Mouse (Mus musculus): ENCODE results near the gene Tm9sf2. TPM values are rescaled to one million over a fixed set of nuclear protein-coding genes. Genes with fewer than 3 reads are reported as not detected.

The Tm9sf2 gene
- total RNA-seq (2014; fragmentation: Nextera tagmentation) (76.0 and 81.2 TPM in 2 replicates), total RNA-seq (2017) (162 and 173 TPM in 2 replicates), polyA plus RNA-seq (2012) (131 and 189 TPM in 2 replicates)

DNA sequence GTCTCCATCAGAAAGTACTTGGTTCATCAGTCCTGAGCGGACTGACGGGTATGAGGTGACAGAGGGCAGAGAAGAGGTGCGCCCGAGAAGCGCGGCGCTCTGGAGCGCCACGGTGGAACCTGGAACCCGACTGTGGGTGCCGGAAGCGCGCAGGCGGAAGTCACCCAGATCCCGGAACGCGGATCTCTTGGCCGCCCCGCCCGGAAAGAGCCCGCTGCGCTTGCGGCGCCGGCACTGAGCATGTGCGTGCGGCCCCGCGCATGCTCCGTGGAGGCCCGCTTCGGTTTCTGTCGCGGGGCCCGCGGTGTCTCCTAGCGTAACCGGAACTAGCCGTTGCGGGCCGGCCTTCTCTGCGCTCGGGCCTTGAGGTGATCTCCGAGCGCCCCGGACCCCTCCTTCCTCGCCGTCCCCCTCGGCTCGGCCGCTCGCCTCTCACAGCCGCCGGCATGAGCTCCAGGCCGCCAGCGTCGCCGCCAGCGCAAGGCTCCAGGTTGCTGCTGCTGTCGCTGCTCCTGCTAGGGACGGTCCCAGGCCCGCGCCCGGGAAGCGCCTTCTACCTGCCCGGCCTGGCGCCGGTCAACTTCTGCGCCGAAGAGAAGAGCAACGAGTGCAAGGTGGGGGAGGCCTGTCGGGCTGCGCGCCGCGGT is at the start of gene Tm9sf2:
Gene Tm9sf2 (plus strand): TSS at position 217 of the 647 bp plus-strand sequence.
- Histone ChIP-seq H3K36me3 (replicated peaks) (peaks cover 32% of the 10 kb centered on the region), H3K9me3 (replicated peaks) (no peaks in the 10 kb centered on the region; the same call in 1 of the 2 replicates), H3K4me1 (ENCODE audit: insufficient read depth, low read depth, low read length) (peaks cover 55% of the 10 kb centered on the region), H3K27me3 (ENCODE audit: insufficient read depth, low read length) (no peaks in the 10 kb centered on the region), H3K4me3 (ENCODE audit: low read depth, low read length) (peak within 1 kb of the TSS; percentile 84)
- peak; percentile 95 for DNase-seq (ENCODE audit: low spot score)
- no peak for TF ChIP-seq TAL1 (conservative IDR thresholded peaks at IDR 0.05; ENCODE audit: low read depth, low read length)
- TF ChIP-seq POLR2AphosphoS5 (IDR thresholded peaks at IDR 0.05; ENCODE audit: insufficient replicate concordance, low read depth, low read length): no peak
- no peak for TF ChIP-seq GATA2 (IDR thresholded peaks at IDR 0.05; ENCODE audit: borderline replicate concordance, low read depth, low read length)
- TF ChIP-seq GATA1 (IDR thresholded peaks at IDR 0.05; ENCODE audit: borderline replicate concordance, low read length): no peak
- TF ChIP-seq CTCF (IDR thresholded peaks at IDR 0.05; ENCODE audit: low read depth, low read length): no peak
- peak; percentile 61 for ATAC-seq (ENCODE audit: extremely low read depth, insufficient number of reproducible peaks, low FRiP score, poor library complexity, severe bottlenecking)

DNA sequence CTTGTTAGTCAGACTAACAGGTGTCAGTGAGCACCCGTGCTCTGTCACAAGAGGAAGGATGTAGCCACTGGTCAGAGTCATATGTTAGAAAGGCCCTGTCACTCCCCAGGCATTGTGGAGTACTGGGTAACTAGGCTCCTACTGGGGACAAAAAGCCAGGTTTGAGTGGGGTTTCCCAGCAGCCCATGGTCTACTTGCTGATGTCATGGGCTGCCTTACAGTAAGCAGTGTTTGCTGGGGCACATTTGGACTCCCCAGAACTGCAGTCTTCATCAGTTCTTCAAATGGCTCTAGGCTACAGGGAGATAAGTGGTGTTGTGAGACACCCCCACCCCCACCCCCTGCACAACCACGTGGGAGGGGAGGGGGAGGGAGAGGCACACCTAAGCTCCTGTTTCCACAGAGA is 48.9 kb upstream of the Tm9sf2 start:
- no peak for TF ChIP-seq GATA2 (IDR thresholded peaks at IDR 0.05; ENCODE audit: borderline replicate concordance, low read depth, low read length)
- no peak for TF ChIP-seq GATA1 (IDR thresholded peaks at IDR 0.05; ENCODE audit: borderline replicate concordance, low read length)
- TF ChIP-seq POLR2AphosphoS5 (IDR thresholded peaks at IDR 0.05; ENCODE audit: insufficient replicate concordance, low read depth, low read length): no peak
- TF ChIP-seq CTCF (IDR thresholded peaks at IDR 0.05; ENCODE audit: low read depth, low read length): no peak
- no peak for TF ChIP-seq TAL1 (conservative IDR thresholded peaks at IDR 0.05; ENCODE audit: low read depth, low read length)
- peak; percentile 12; the same call in 1 of the 2 replicates for ATAC-seq (ENCODE audit: extremely low read depth, insufficient number of reproducible peaks, low FRiP score, poor library complexity, severe bottlenecking)

GRCm38 (mm10) chr14:122060642-122061041 is 46.2 kb upstream of the Tm9sf2 start:
- peaks cover 48% of the 10 kb centered on the region for H3K4me1 ChIP-seq (ENCODE audit: insufficient read depth, low read depth, low read length)

More for the DNA sequence above, 48.9 kb upstream of the Tm9sf2 start:
- H3K4me3 ChIP-seq (ENCODE audit: low read depth, low read length): peak overlapping the region; percentile 13; the same call in 1 of the 2 replicates
- H3K36me3 ChIP-seq (replicated peaks): peaks cover 2% of the 10 kb centered on the region
- H3K4me1 ChIP-seq (ENCODE audit: insufficient read depth, low read depth, low read length): peaks cover 49% of the 10 kb centered on the region
- H3K27me3 ChIP-seq (ENCODE audit: insufficient read depth, low read length): peaks cover 26% of the 10 kb centered on the region
- H3K9me3 ChIP-seq (replicated peaks): no peaks in the 10 kb centered on the region
- DNase-seq (ENCODE audit: low spot score): no peak

DNA sequence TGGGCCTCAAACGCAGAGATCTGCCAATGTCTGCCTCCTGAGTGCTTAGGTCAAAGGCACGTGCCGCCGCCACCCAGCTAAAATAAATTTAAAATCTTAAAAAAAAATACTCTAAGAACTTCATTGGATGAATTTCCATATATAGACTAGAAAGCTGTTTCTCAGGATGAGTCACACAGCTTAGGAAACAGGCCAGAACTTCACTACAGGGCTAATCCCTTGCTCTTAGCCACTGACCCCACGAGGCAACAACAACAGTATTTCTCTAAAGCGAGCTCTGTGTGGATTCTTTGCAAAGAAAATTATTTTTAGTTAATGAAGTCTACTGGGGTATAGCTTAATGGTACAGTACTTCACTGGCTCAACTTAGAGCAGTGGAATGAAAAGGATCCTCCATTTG is 45.5 kb upstream of the Tm9sf2 start:
- DNase-seq (ENCODE audit: low spot score): no peak
- H3K4me1 ChIP-seq (ENCODE audit: insufficient read depth, low read depth, low read length): peaks cover 53% of the 10 kb centered on the region
- no peaks in the 10 kb centered on the region for H3K36me3 ChIP-seq (replicated peaks)
- peaks cover 23% of the 10 kb centered on the region for H3K27me3 ChIP-seq (ENCODE audit: insufficient read depth, low read length)
- H3K4me3 ChIP-seq (ENCODE audit: low read depth, low read length): no peak overlapping the region
- TF ChIP-seq GATA1 (IDR thresholded peaks at IDR 0.05; ENCODE audit: borderline replicate concordance, low read length) (no peak), CTCF (IDR thresholded peaks at IDR 0.05; ENCODE audit: low read depth, low read length) (no peak), TAL1 (conservative IDR thresholded peaks at IDR 0.05; ENCODE audit: low read depth, low read length) (no peak), GATA2 (IDR thresholded peaks at IDR 0.05; ENCODE audit: borderline replicate concordance, low read depth, low read length) (no peak), POLR2AphosphoS5 (IDR thresholded peaks at IDR 0.05; ENCODE audit: insufficient replicate concordance, low read depth, low read length) (no peak)
- ATAC-seq (ENCODE audit: extremely low read depth, insufficient number of reproducible peaks, low FRiP score, poor library complexity, severe bottlenecking): no peak
- H3K9me3 ChIP-seq (replicated peaks): no peaks in the 10 kb centered on the region

More at GRCm38 (mm10) chr14:122060642-122061041, 46.2 kb upstream of the Tm9sf2 start:
- TF ChIP-seq GATA1 (IDR thresholded peaks at IDR 0.05; ENCODE audit: borderline replicate concordance, low read length) (no peak), CTCF (IDR thresholded peaks at IDR 0.05; ENCODE audit: low read depth, low read length) (peak; percentile 99)
- peak; percentile 75 for ATAC-seq (ENCODE audit: extremely low read depth, insufficient number of reproducible peaks, low FRiP score, poor library complexity, severe bottlenecking)
- Histone ChIP-seq H3K36me3 (replicated peaks) (no peaks in the 10 kb centered on the region), H3K27me3 (ENCODE audit: insufficient read depth, low read length) (peaks cover 26% of the 10 kb centered on the region), H3K4me3 (ENCODE audit: low read depth, low read length) (no peak overlapping the region), H3K9me3 (replicated peaks) (no peaks in the 10 kb centered on the region)
- DNase-seq (ENCODE audit: low spot score): peak; percentile 73

DNA sequence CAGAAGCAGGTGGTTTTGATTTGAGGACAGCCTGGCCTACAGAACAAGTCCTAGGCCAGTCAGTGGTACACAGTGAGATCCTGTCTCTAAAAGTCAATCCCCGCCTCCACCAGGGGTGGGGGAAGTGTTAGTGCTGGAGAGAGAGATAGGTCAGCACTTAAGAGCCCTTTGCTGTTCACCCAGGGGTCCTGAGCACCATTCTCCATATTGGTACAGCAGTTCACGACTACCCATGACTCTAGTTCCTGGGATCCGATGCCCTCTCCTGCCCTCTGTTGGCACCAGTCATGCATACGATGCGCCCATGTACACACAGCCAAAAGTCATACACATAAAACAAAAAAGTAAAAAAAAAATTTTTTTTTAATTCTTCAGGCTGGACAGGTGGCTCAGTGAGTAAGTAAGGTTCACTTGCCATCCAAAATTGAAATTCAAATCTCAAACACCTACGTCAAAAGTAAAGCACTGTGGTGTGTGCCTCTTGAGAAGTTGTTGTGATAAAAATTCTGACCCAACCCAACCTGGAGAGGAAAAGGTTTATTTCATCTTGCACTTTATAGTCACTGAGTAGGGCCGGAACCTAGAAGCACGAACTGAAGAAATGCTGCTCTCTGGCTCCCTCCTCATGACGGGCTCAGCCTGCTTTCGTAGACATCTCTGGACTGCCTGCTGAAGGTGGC is 44.3 kb upstream of the Tm9sf2 start:
- DNase-seq (ENCODE audit: low spot score) (no peak), ATAC-seq (ENCODE audit: extremely low read depth, insufficient number of reproducible peaks, low FRiP score, poor library complexity, severe bottlenecking) (no peak)
- Histone ChIP-seq H3K9me3 (replicated peaks) (no peaks in the 10 kb centered on the region), H3K4me1 (ENCODE audit: insufficient read depth, low read depth, low read length) (peaks cover 50% of the 10 kb centered on the region), H3K36me3 (replicated peaks) (no peaks in the 10 kb centered on the region), H3K27me3 (ENCODE audit: insufficient read depth, low read length) (peaks cover 21% of the 10 kb centered on the region), H3K4me3 (ENCODE audit: low read depth, low read length) (no peak overlapping the region)
- TF ChIP-seq POLR2AphosphoS5 (IDR thresholded peaks at IDR 0.05; ENCODE audit: insufficient replicate concordance, low read depth, low read length) (no peak), CTCF (IDR thresholded peaks at IDR 0.05; ENCODE audit: low read depth, low read length) (no peak), GATA2 (IDR thresholded peaks at IDR 0.05; ENCODE audit: borderline replicate concordance, low read depth, low read length) (no peak), GATA1 (IDR thresholded peaks at IDR 0.05; ENCODE audit: borderline replicate concordance, low read length) (no peak), TAL1 (conservative IDR thresholded peaks at IDR 0.05; ENCODE audit: low read depth, low read length) (no peak)

GRCm38 (mm10) chr14:122063599-122063998 is 43.2 kb upstream of the Tm9sf2 start:
- TF ChIP-seq GATA2 (IDR thresholded peaks at IDR 0.05; ENCODE audit: borderline replicate concordance, low read depth, low read length): no peak
- no peak for TF ChIP-seq GATA1 (IDR thresholded peaks at IDR 0.05; ENCODE audit: borderline replicate concordance, low read length)
- no peak for TF ChIP-seq POLR2AphosphoS5 (IDR thresholded peaks at IDR 0.05; ENCODE audit: insufficient replicate concordance, low read depth, low read length)
- Histone ChIP-seq H3K9me3 (replicated peaks) (no peaks in the 10 kb centered on the region), H3K4me3 (ENCODE audit: low read depth, low read length) (no peak overlapping the region), H3K27me3 (ENCODE audit: insufficient read depth, low read length) (peaks cover 28% of the 10 kb centered on the region), H3K36me3 (replicated peaks) (no peaks in the 10 kb centered on the region), H3K4me1 (ENCODE audit: insufficient read depth, low read depth, low read length) (peaks cover 46% of the 10 kb centered on the region)
- DNase-seq (ENCODE audit: low spot score): no peak
- no peak for ATAC-seq (ENCODE audit: extremely low read depth, insufficient number of reproducible peaks, low FRiP score, poor library complexity, severe bottlenecking)
